Mouse (Mus musculus): ENCODE data around the gene Mvk.

DNA sequence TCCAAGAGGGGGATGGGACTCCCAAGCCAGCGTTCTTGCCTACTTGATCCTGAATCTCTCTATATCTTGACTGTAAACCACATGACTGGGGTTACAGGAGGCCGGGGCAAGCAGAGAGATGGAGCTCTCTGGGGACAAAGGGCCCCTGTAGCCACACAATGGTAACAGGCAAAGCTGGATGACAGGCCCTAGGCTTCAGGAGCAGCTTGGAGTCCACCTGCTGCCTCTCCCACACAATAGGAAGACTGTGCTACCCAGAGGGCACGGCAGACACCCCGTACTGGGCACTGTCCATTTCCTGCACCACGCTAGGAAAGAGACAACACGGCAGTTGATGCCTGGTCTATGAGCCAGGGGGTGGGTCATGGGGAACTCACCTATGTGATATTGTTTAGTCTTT is 45.5 kb downstream of the Mvk start:
- TF ChIP-seq CTCF (IDR thresholded peaks at IDR 0.05; ENCODE audit: insufficient read depth, low read depth, low read length), result no peak
- no peak for TF ChIP-seq POLR2A (IDR thresholded peaks at IDR 0.05; ENCODE audit: insufficient read depth, low read depth, low read length)

Measured in olfactory bulb, adult 2 months (tissue).